10 mouse cellular contexts compared by ENCODE assay signal in the genomic region with DNA sequence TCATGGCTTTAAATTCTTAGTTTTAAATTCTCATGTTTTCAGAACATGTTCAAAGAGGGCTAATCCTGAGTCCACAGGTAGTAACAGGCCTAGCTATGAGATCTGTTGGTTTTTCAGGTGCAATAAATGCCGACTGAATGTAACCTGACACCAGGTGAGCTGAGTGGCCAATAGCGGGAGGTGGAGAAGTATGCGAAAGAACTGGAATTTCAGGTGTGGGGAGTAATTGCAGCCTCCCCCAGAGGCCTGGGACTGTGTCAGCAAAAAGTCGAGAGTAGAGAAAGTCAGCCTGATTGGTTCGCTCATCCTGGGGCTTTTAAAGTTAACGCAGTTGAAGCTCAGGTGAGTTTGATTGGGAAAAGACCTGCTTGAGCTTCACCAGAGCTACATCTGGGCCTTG. TPM values are rescaled to one million over a fixed set of nuclear protein-coding genes. Genes with fewer than 3 reads are reported as not detected.
A peak's percentile ranks its signal among the peaks of the same experiment; 100 is the strongest.
DNase-seq lines count a peak whose midpoint lies in the region; ATAC-seq and TF ChIP-seq lines count a peak whose summit lies in the region.
"Had no signal": no experiment of that assay in that cellular context is flagged by ENCODE, and none has a peak within 500 bp of the region (broad histone marks: within the 10 kb centered on the region; RNA-seq: fewer than 3 reads in every experiment).

No protein-coding gene starts in this region.

- peak; percentile 98 for ATAC-seq in lung, embryonic 16.5 days (ENCODE audit: low read depth)
- ATAC-seq in heart, embryonic 12.5 days (ENCODE audit: insufficient number of reproducible peaks, low FRiP score), result no peak

- peak; percentile 31 for DNase-seq in R1 (ENCODE audit: low read depth, low spot score)
- DNase-seq in embryonic facial prominence, embryonic 10.5 days (ENCODE audit: low spot score), result peak; percentile 57
- DNase-seq in kidney, adult 2 months, result peak; percentile 83
- DNase-seq in B cell, adult 2 months, result no peak
- no peak for DNase-seq in gastrocnemius, postnatal 10 days
- DNase-seq in heart, adult 2 months, result no peak
- DNase-seq: gastrocnemius, adult 2 months had no signal

- H3K9ac ChIP-seq in lung, embryonic 16.5 days (ENCODE audit: low read length), result no peak overlapping the region
- no peak overlapping the region for H3K9ac ChIP-seq in heart, embryonic 12.5 days
- no peak overlapping the region for H3K9ac ChIP-seq in heart, adult 2 months (ENCODE audit: low read depth, low read length)
- H3K9ac ChIP-seq: midbrain, embryonic 12.5 days had no signal

- H3K9me3 ChIP-seq in embryonic facial prominence, embryonic 10.5 days, result no peaks in the 10 kb centered on the region
- H3K9me3 ChIP-seq in lung, embryonic 16.5 days (ENCODE audit: control insufficient read depth, low read length), result no peaks in the 10 kb centered on the region
- H3K9me3 ChIP-seq in heart, embryonic 12.5 days (replicated peaks), result no peaks in the 10 kb centered on the region
- H3K9me3 ChIP-seq: midbrain, embryonic 12.5 days had no signal

- TF ChIP-seq CTCF in kidney, adult 2 months (conservative IDR thresholded peaks at IDR 0.05; ENCODE audit: insufficient read depth, insufficient read length, low read depth, low read length), result no peak
- no peak for TF ChIP-seq CTCF in heart, adult 2 months (IDR thresholded peaks at IDR 0.05)

- H3K79me2 ChIP-seq in heart, adult 2 months (replicated peaks; ENCODE audit: control insufficient read depth, insufficient read depth, low read length), result peaks cover 12% of the 10 kb centered on the region

- WGBS in embryonic facial prominence, embryonic 10.5 days, result 54% methylated on average over 6 of the region's 6 CpGs
- 41% methylated on average over 6 of the region's 6 CpGs for WGBS in kidney, adult 2 months
- 41% methylated on average over 6 of the region's 6 CpGs for WGBS in lung, embryonic 16.5 days
- 64% methylated on average over 6 of the region's 6 CpGs for WGBS in heart, embryonic 12.5 days
- WGBS in heart, adult 2 months, result 82% methylated on average over 6 of the region's 6 CpGs

- H3K4me3 ChIP-seq in embryonic facial prominence, embryonic 10.5 days, result no peak overlapping the region
- no peak overlapping the region for H3K4me3 ChIP-seq in kidney, adult 2 months (ENCODE audit: insufficient read depth, low read depth, low read length)
- H3K4me3 ChIP-seq in lung, embryonic 16.5 days (ENCODE audit: low read length), result no peak overlapping the region
- H3K4me3 ChIP-seq in heart, embryonic 12.5 days, result no peak overlapping the region
- no peak overlapping the region for H3K4me3 ChIP-seq in heart, adult 2 months
- H3K4me3 ChIP-seq: gastrocnemius, adult 2 months; midbrain, embryonic 12.5 days had no signal

- no peak for TF ChIP-seq EP300 in heart, adult 2 months (IDR thresholded peaks at IDR 0.05; ENCODE audit: insufficient read depth, low read depth, low read length)

- no peak for TF ChIP-seq POLR2A in kidney, adult 2 months (IDR thresholded peaks at IDR 0.05; ENCODE audit: low read depth, low read length)
- no peak for TF ChIP-seq POLR2A in heart, adult 2 months (IDR thresholded peaks at IDR 0.05; ENCODE audit: insufficient read depth, low read depth, low read length)

- H3K4me2 ChIP-seq in lung, embryonic 16.5 days (ENCODE audit: low read depth, low read length), result no peak overlapping the region
- H3K4me2 ChIP-seq in heart, embryonic 12.5 days, result no peak overlapping the region
- H3K4me2 ChIP-seq: midbrain, embryonic 12.5 days had no signal

- peaks cover 2% of the 10 kb centered on the region; the same call in 1 of the 2 replicates for H3K4me1 ChIP-seq in embryonic facial prominence, embryonic 10.5 days
- H3K4me1 ChIP-seq in kidney, adult 2 months (ENCODE audit: control insufficient read depth, insufficient read depth, low read length), result peaks cover 6% of the 10 kb centered on the region; the same call in 1 of the 2 replicates
- H3K4me1 ChIP-seq in lung, embryonic 16.5 days (replicated peaks; ENCODE audit: control insufficient read depth, insufficient read depth, low read length), result peaks cover 7% of the 10 kb centered on the region
- H3K4me1 ChIP-seq in heart, embryonic 12.5 days (replicated peaks), result peaks cover 12% of the 10 kb centered on the region
- H3K4me1 ChIP-seq in heart, adult 2 months (ENCODE audit: control insufficient read depth, insufficient read depth, low read length), result peaks cover 4% of the 10 kb centered on the region; the same call in 1 of the 2 replicates
- H3K4me1 ChIP-seq: midbrain, embryonic 12.5 days had no signal

- intact Hi-C loops in heart, adult 2 months (cut with DNase I), result no loop called here

- no peaks in the 10 kb centered on the region for H3K36me3 ChIP-seq in embryonic facial prominence, embryonic 10.5 days (replicated peaks)
- no peaks in the 10 kb centered on the region for H3K36me3 ChIP-seq in kidney, adult 2 months (ENCODE audit: control insufficient read depth, insufficient read depth, low read length)
- no peaks in the 10 kb centered on the region for H3K36me3 ChIP-seq in lung, embryonic 16.5 days (ENCODE audit: control insufficient read depth, insufficient read depth, low read length)
- H3K36me3 ChIP-seq in heart, embryonic 12.5 days, result no peaks in the 10 kb centered on the region
- H3K36me3 ChIP-seq in heart, adult 2 months (ENCODE audit: control insufficient read depth, insufficient read depth, low read length), result peaks cover 7% of the 10 kb centered on the region
- H3K36me3 ChIP-seq: midbrain, embryonic 12.5 days had no signal

- no peak overlapping the region for H3K27ac ChIP-seq in embryonic facial prominence, embryonic 10.5 days (replicated peaks)
- peak overlapping the region; percentile 41; the same call in 1 of the 2 replicates for H3K27ac ChIP-seq in kidney, adult 2 months (ENCODE audit: insufficient read depth, low read depth, low read length)
- H3K27ac ChIP-seq in lung, embryonic 16.5 days (ENCODE audit: low read length), result peak overlapping the region; percentile 58; the same call in 1 of the 2 replicates
- H3K27ac ChIP-seq in heart, embryonic 12.5 days (ENCODE audit: poor library complexity, severe bottlenecking), result no peak overlapping the region
- H3K27ac ChIP-seq in heart, adult 2 months, result no peak overlapping the region
- H3K27ac ChIP-seq: gastrocnemius, adult 2 months; midbrain, embryonic 12.5 days had no signal

- no peaks in the 10 kb centered on the region for H3K27me3 ChIP-seq in embryonic facial prominence, embryonic 10.5 days (replicated peaks; ENCODE audit: low read depth, poor library complexity, severe bottlenecking)
- H3K27me3 ChIP-seq in kidney, adult 2 months (replicated peaks; ENCODE audit: control insufficient read depth, insufficient read depth, low read length), result no peaks in the 10 kb centered on the region
- H3K27me3 ChIP-seq in lung, embryonic 16.5 days (ENCODE audit: control insufficient read depth, insufficient read depth, low read depth, low read length), result no peaks in the 10 kb centered on the region
- no peaks in the 10 kb centered on the region for H3K27me3 ChIP-seq in heart, embryonic 12.5 days (replicated peaks)
- no peaks in the 10 kb centered on the region for H3K27me3 ChIP-seq in heart, adult 2 months (ENCODE audit: control insufficient read depth, insufficient read depth, low read length)
- H3K27me3 ChIP-seq: midbrain, embryonic 12.5 days had no signal

RNA-seq across cellular contexts. Expression of a gene that starts 46.4 kb away (rescaled TPM):
- 48.1 and 54.8 TPM in 2 replicates for polyA plus RNA-seq in embryonic facial prominence, embryonic 10.5 days (2016; fragmentation: Nextera tagmentation; extraction: Ambion mirVana)
- 4.7 and 5.0 TPM in 2 replicates for polyA plus RNA-seq in kidney, adult 2 months (2012; rRNA removed)
- polyA plus RNA-seq in lung, embryonic 16.5 days (2015; fragmentation: Nextera tagmentation; extraction: Ambion mirVana), result 39.1 and 43.1 TPM in 2 replicates
- 29.5 and 30.6 TPM in 2 replicates for polyA plus RNA-seq in heart, embryonic 12.5 days (2016; fragmentation: Nextera tagmentation; extraction: Ambion mirVana)
- 10 to 100 TPM; 25.1 to 26.9 TPM for total RNA-seq in gastrocnemius, postnatal 10 days (2021)
- 10 to 100 TPM; 22.0 to 22.7 TPM for total RNA-seq in heart, adult 2 months (2021)
- polyA plus RNA-seq in heart, adult 2 months (2012; rRNA removed), result 3.7 and 7.0 TPM in 2 replicates

RNA-seq across cellular contexts. Expression of a gene that starts 46.7 kb away (rescaled TPM):
- 5.4 and 5.9 TPM in 2 replicates for polyA plus RNA-seq in embryonic facial prominence, embryonic 10.5 days (2016; fragmentation: Nextera tagmentation; extraction: Ambion mirVana)
- polyA plus RNA-seq in kidney, adult 2 months (2012; rRNA removed), result 15.3 and 15.4 TPM in 2 replicates
- polyA plus RNA-seq in lung, embryonic 16.5 days (2015; fragmentation: Nextera tagmentation; extraction: Ambion mirVana), result 14.0 and 14.5 TPM in 2 replicates
- 10.5 and 11.0 TPM in 2 replicates for polyA plus RNA-seq in heart, embryonic 12.5 days (2016; fragmentation: Nextera tagmentation; extraction: Ambion mirVana)
- 10 to 100 TPM in 1 of 2 experiments, 1 to 10 TPM in 1; 8.7 to 11.3 TPM for total RNA-seq in gastrocnemius, postnatal 10 days (2021)
- 10 to 100 TPM; 13.3 to 13.7 TPM for total RNA-seq in heart, adult 2 months (2021)
- 6.6 and 11.3 TPM in 2 replicates for polyA plus RNA-seq in heart, adult 2 months (2012; rRNA removed)

RNA-seq across cellular contexts. Expression of a gene that starts 59.8 kb away (rescaled TPM):
- polyA plus RNA-seq in embryonic facial prominence, embryonic 10.5 days (2016; fragmentation: Nextera tagmentation; extraction: Ambion mirVana), result 151 and 155 TPM in 2 replicates
- 6.8 and 10.6 TPM in 2 replicates for polyA plus RNA-seq in kidney, adult 2 months (2012; rRNA removed)
- polyA plus RNA-seq in lung, embryonic 16.5 days (2015; fragmentation: Nextera tagmentation; extraction: Ambion mirVana), result 122 and 124 TPM in 2 replicates
- 98.9 and 99.1 TPM in 2 replicates for polyA plus RNA-seq in heart, embryonic 12.5 days (2016; fragmentation: Nextera tagmentation; extraction: Ambion mirVana)
- total RNA-seq in gastrocnemius, postnatal 10 days (2021), result 10 to 100 TPM; 66.2 to 71.1 TPM
- 10 to 100 TPM; 52.4 to 64.9 TPM for total RNA-seq in heart, adult 2 months (2021)
- 5.7 and 16.9 TPM in 2 replicates for polyA plus RNA-seq in heart, adult 2 months (2012; rRNA removed)

Comparison
In these comparisons a context has a peak if more than half of its experiments do, and no peak if none do; other contexts are left out.
1. DNase-seq: peak in R1 (single experiment), embryonic facial prominence, embryonic 10.5 days (single experiment) and kidney, adult 2 months (single experiment); none in B cell, adult 2 months (0 of 2), gastrocnemius, postnatal 10 days (single experiment) and heart, adult 2 months (0 of 2).
2. H3K27ac ChIP-seq: peak in kidney, adult 2 months (single experiment) and lung, embryonic 16.5 days (single experiment); none in embryonic facial prominence, embryonic 10.5 days (single experiment), heart, embryonic 12.5 days (single experiment) and heart, adult 2 months (single experiment).